Mouse (Mus musculus): ENCODE data around the gene Gm960.

The Gm960 gene

DNA sequence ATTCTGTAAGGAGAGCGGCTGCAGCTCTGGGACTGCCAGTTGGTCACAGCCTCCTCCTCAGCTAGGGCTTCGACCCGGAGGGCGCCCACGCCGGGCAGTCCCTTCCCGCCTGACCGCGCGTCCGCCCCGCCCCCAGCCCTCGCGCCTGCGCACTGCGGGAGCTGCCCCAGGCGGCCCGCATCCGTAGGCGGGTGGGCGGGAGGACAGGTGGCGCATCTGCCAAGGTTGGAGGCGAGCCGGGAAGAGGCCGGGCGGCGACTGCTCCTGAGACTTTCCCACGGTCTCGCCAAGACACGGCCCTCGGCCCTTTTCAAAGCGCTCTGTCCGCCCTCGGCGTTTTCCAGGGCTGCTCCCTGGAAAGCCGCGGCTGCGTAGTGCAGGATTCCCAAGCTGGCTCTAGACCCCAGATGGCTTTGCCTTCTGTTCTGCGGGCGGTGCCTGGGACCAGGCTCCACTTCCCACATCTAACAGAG, at the start of gene Gm960:
Gm960 (minus strand) TSS at position 464 of the 473 bp plus-strand sequence.
- DNase-seq (ENCODE audit: low read depth, low spot score) = no peak

GRCm38 (mm10) chr19:4747631-4748312, 49.3 kb upstream of the Gm960 start:
- no peak for DNase-seq (ENCODE audit: low read depth, low spot score)

- DNase-seq (ENCODE audit: low read depth, low spot score) = no peak
Observed at GRCm38 (mm10) chr19:4746611-4747010, 48.1 kb upstream of the Gm960 start.

GRCm38 (mm10) chr19:4745681-4746080, 47.2 kb upstream of the Gm960 start:
- DNase-seq (ENCODE audit: low read depth, low spot score) = no peak

DNA sequence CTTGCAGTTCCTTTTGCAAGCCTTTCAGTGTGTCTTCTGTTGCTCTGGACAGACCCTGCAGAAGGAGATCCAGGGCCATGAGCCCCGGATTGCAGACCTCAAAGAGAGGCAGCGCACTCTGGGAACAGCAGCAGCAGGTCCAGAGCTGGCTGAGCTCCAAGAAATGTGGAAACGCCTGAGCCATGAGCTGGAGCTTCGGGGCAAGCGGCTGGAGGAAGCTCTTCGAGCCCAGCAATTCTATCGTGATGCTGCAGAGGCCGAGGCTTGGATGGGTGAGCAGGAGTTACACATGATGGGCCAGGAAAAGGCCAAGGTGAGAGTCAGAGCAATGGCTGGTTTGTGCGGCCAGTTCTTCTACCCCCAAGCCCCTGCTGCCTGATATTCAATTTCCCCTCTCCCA, 46.6 kb upstream of the Gm960 start:
- no peak for DNase-seq (ENCODE audit: low read depth, low spot score)

- DNase-seq (ENCODE audit: low read depth, low spot score) = no peak
Observed at GRCm38 (mm10) chr19:4744026-4744425, 45.6 kb upstream of the Gm960 start.

DNA sequence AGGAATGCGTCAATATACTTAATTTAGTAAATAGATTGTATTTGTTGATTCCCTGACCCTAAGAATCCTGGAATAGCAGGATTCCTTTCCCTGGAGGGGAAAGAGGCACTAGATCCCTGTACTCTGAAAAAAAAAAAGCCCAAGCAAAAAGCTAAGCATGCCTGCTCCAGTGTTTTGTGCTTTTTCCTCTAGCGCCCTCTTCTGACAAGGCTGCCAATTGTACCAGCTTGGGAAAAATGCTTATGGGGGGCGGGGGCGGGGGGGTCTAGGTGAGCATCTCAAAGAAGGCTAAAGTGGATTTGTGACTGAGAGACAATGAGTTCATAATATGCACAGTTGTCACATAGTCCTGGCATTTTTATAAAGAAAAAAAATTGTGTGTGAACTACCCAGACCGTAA, 45.1 kb upstream of the Gm960 start:
- DNase-seq (ENCODE audit: low read depth, low spot score) = no peak

DNA sequence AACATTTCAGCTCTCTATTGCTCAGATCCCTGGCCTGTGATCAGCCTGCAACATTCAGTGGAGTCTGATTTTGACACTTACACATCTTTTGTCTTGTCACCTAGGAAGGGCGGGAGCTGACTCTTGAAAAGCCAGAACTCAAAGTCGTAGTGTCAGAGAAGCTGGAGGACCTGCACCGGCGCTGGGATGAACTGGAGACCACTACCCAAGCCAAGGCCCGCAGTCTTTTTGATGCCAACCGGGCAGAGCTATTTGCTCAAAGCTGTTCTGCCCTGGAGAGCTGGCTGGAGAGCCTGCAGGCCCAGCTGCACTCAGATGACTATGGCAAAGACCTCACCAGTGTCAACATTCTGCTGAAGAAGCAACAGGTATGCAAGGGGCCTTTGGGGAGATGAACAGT, 43.8 kb upstream of the Gm960 start:
- DNase-seq (ENCODE audit: low read depth, low spot score) = no peak

GRCm38 (mm10) chr19:4741482-4741881, 43.0 kb upstream of the Gm960 start:
- DNase-seq (ENCODE audit: low read depth, low spot score) = no peak

DNA sequence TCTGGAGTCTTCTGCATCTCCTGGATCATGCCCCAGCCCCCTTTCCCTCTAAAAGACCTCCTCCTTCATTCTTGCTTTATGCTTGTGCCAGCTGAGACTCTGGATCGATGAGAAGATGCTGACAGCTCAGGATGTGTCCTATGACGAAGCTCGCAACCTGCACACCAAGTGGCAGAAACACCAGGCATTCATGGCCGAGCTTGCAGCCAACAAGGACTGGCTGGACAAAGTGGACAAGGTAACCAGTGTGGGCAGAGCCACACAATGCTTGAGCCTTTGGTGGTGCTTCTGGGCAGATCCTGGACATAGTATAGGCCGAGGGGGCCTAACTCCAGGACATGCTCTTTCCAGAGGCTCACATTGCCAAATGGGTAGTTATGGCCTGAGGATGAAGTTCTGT, 41.3 kb upstream of the Gm960 start:
- no peak for DNase-seq (ENCODE audit: low read depth, low spot score)

DNA sequence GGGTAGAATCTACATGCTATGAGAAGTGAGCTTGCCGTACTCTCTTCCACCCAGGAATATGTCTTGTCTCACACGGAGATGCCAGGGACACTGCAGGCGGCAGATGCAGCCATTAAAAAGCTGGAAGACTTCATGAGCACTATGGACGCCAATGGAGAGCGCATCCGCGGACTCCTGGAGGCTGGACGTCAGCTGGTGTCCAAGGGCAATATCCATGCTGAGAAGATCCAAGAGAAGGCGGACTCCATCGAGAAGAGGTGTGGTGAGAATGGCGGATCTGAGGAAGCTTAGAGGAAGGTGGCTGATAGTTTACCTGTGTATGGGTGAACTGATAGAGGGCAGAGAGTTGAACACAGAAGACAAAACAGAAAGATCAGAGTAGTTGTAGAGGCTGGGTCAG, 40.6 kb upstream of the Gm960 start:
- no peak for DNase-seq (ENCODE audit: low read depth, low spot score)

DNA sequence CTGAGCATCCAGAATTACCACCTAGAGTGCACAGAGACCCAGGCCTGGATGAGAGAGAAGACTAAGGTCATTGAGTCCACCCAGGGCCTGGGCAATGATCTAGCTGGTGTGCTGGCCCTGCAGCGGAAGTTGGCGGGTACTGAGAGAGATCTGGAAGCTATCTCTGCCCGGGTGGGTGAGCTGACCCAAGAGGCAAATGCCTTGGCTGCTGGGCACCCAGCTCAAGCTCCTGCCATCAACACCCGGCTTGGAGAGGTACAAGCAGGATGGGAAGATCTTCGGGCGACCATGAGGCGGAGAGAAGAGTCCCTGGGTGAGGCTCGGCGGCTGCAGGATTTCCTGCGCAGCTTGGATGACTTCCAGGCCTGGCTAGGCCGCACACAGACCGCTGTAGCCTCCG, 39.4 kb upstream of the Gm960 start:
- DNase-seq (ENCODE audit: low read depth, low spot score) = no peak

DNA sequence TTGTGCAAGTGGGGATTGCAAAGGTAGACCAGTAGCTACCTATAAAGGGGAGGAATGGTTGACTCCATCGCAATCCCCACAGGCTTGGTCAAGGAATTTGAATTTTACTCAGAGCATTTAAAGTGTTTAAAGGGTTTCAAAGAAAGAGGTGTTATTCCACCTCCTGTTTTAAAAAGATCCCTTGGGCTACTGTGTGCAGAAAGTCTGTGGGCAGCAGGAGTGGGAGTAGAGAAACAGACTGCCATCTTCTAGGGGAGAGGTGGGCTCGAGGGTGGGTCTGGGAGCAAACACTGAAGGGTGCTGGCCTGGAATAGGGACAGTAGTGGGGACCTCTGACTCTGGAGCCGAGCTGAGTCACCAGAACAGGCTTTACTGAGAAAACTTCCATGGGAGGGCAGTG, 34.6 kb upstream of the Gm960 start:
- no peak for DNase-seq (ENCODE audit: low read depth, low spot score)

- no peak for DNase-seq (ENCODE audit: low read depth, low spot score)
Observed at GRCm38 (mm10) chr19:4729186-4729585, 30.7 kb upstream of the Gm960 start.

DNA sequence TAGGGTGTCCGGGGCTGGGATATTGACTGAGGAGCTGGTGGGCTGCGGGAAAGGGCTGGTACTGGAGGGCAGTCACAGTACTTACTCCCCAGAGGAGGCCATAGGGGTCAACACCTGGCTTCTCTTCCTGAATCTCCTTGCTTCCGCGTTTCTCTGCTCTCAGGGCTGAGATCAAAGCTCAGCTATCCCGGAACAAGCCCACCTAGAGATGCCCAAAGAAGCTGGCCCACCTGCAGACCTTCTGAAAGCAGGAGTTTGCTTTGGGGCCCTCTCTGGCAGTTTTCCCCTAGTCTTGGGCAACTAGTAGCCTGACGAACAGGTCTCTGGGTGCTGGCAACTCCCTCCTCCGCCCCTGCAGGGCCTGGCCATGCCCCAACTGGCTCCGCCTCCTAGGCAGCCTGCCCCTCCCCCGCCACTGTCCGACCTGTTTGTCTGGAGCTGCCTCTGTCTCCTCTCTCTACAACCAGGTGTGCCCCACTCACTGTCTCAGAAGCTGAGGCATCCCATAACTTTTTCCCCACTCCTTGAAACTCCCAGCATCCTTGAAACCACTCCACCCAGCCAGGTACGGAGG, 22.3 kb upstream of the Gm960 start:
- no peak for DNase-seq (ENCODE audit: low read depth, low spot score)

DNA sequence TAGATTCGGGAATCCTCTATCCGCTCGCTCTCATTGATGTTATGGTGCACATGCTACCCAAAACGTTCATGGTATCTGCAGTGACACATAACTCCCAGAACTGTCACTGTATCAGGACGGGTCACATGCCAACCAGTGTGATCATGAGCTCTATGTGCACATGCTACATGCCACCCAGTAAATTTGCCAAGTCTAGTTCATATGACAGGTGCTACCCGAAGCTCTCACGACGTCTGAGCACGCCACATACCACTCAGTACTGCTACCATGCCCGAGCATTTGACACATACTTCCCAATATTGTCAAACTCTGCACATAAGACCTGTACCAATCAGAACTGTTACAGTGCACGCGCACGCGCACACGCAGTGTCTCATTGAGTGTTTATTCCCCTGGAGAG, 21.6 kb upstream of the Gm960 start:
- no peak for DNase-seq (ENCODE audit: low read depth, low spot score)

- no peak for DNase-seq (ENCODE audit: low read depth, low spot score)
Observed at GRCm38 (mm10) chr19:4719351-4719764, 20.9 kb upstream of the Gm960 start.

GRCm38 (mm10) chr19:4718716-4719115, 20.2 kb upstream of the Gm960 start:
- DNase-seq (ENCODE audit: low read depth, low spot score) = no peak

- no peak for DNase-seq (ENCODE audit: low read depth, low spot score)
Observed at GRCm38 (mm10) chr19:4717281-4717680, 18.8 kb upstream of the Gm960 start.

GRCm38 (mm10) chr19:4716756-4717155, 18.3 kb upstream of the Gm960 start:
- no peak for DNase-seq (ENCODE audit: low read depth, low spot score)

DNA sequence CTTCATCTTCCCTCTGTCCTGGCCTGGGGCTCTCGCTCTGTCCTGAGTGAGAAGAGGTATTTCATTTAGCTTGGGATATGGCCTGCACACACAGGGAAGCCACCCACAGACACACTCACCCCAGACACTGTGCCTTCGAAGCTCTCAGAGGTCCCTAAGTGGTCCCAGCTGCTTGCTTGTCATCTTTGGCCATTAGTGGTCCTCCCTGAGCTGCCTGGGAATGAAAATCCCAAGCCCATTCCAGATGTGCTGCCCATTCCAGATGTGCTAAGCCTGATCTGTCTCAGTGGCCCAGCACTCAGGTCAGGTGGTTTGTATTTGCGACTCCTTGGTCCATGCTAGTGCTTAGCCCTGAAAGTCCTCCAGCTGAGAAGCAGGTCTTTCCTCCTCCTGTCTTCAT, 15.4 kb upstream of the Gm960 start:
- DNase-seq (ENCODE audit: low read depth, low spot score) = no peak

DNA sequence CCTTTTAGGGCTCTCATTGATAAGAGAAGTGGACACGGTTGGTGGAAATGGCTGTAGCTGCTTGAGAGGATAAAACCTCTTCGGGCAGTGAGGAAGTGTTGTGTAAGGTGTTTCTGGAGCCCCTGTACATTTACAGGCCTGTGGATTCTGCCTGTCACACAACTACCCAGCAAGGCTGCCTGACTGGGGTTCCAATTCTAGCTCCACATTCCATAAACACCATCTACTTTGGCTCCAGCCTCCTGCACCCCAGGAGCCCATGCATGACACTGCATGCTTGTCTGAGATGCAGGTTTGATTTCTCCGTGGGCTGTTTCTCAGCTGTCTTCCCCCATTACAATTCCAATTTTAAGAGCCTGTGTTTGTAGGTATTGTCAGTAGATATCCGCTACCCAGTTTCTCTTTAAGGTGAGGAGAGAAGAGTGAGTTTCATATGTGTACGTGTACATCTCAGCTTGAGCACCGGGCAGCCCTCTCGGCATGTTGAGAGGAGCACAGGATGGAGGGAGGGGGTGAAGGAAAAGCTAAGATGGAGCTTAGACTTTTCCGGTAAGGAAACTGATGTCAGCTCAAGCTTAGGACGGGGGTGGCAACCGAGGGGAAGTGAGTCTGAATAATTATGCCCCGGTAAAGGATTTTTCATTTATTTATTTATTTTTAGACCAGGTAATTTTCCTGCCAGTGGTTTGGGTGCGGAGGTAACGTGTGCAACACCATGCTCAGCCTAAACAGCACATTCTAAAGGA, 14.5 kb upstream of the Gm960 start:
- DNase-seq (ENCODE audit: low read depth, low spot score) = no peak
